11 mouse cellular contexts compared by ENCODE assay signal in genomic region chr10:87489246-87490009, GRCm38 (mm10). TPM values are rescaled to one million over a fixed set of nuclear protein-coding genes. Genes with fewer than 3 reads are reported as not detected.
A peak's percentile ranks its signal among the peaks of the same experiment; 100 is the strongest.
DNase-seq lines count a peak whose midpoint lies in the region.
"Had no signal": no experiment of that assay in that cellular context is flagged by ENCODE, and none has a peak within 500 bp of the region (broad histone marks: within the 10 kb centered on the region; RNA-seq: fewer than 3 reads in every experiment).

No protein-coding gene starts in this region.

- H3K4me1 ChIP-seq in hindbrain, embryonic 10.5 days (replicated peaks), result peaks cover 93% of the 10 kb centered on the region
- H3K4me1 ChIP-seq in midbrain, embryonic 10.5 days, result peaks cover 94% of the 10 kb centered on the region

- DNase-seq in layer of hippocampus, adult 11-12 months (ENCODE audit: low spot score), result peak; percentile 59
- no peak for DNase-seq in layer of hippocampus, adult 9-10 months (ENCODE audit: low spot score)
- DNase-seq in hindbrain, embryonic 10.5 days (ENCODE audit: low spot score), result peak; percentile 75
- peak; percentile 78 for DNase-seq in midbrain, embryonic 10.5 days (ENCODE audit: low spot score)
- peak; percentile 82 to 87 for DNase-seq in right cerebral cortex, postnatal 10 days (ENCODE audit: low spot score in 2 of 2)
- DNase-seq in adipocyte (ENCODE audit: low spot score), result no peak
- DNase-seq in adrenal gland, postnatal 4 days (ENCODE audit: low spot score in 2 of 2), result no peak
- no peak for DNase-seq in ovary, postnatal 10 days (ENCODE audit: low spot score)

- H3K27ac ChIP-seq in hindbrain, embryonic 10.5 days, result peak overlapping the region; percentile 88
- H3K27ac ChIP-seq in midbrain, embryonic 10.5 days (replicated peaks), result peak overlapping the region; percentile 89
- H3K27ac ChIP-seq: kidney, embryonic 15.5 days had no signal

- peaks cover 96% of the 10 kb centered on the region for H3K27me3 ChIP-seq in hindbrain, embryonic 10.5 days (ENCODE audit: insufficient read depth, poor library complexity, severe bottlenecking)
- peaks cover 96% of the 10 kb centered on the region for H3K27me3 ChIP-seq in midbrain, embryonic 10.5 days (ENCODE audit: low read depth, poor library complexity, severe bottlenecking)

- H3K9me3 ChIP-seq in hindbrain, embryonic 10.5 days, result no peaks in the 10 kb centered on the region
- no peaks in the 10 kb centered on the region for H3K9me3 ChIP-seq in midbrain, embryonic 10.5 days (replicated peaks)
- H3K9me3 ChIP-seq: kidney, embryonic 15.5 days had no signal

- 2% methylated on average over 18 of the region's 18 CpGs for WGBS in hindbrain, embryonic 10.5 days
- under 1% methylated on average over 18 of the region's 18 CpGs for WGBS in midbrain, embryonic 10.5 days

- peak overlapping the region; percentile 43 for H3K4me3 ChIP-seq in hindbrain, embryonic 10.5 days
- peak overlapping the region; percentile 48 for H3K4me3 ChIP-seq in midbrain, embryonic 10.5 days

- no peaks in the 10 kb centered on the region for H3K36me3 ChIP-seq in hindbrain, embryonic 10.5 days
- H3K36me3 ChIP-seq in midbrain, embryonic 10.5 days, result peaks cover 5% of the 10 kb centered on the region; the same call in 1 of the 2 replicates
- H3K36me3 ChIP-seq: kidney, embryonic 15.5 days had no signal

RNA-seq across cellular contexts. Expression of gene Ascl1, which starts 4.0 kb away (rescaled TPM):
- polyA plus RNA-seq in hindbrain, embryonic 10.5 days (2016; fragmentation: Nextera tagmentation; extraction: Ambion mirVana), result 15.7 and 41.5 TPM in 2 replicates
- polyA plus RNA-seq in midbrain, embryonic 10.5 days (2016; fragmentation: Nextera tagmentation; extraction: Ambion mirVana), result 29.4 and 48.2 TPM in 2 replicates
- 1 to 10 TPM; 4.2 to 4.4 TPM for total RNA-seq in adrenal gland, postnatal 4 days (2021)
- polyA plus RNA-seq: C2C12; liver, embryonic 16.5 days had no signal

RNA-seq across cellular contexts. Expression of gene Pah, which starts 32.2 kb away (rescaled TPM):
- polyA plus RNA-seq in hindbrain, embryonic 10.5 days (2016; fragmentation: Nextera tagmentation; extraction: Ambion mirVana), result not detected in 2 replicates
- 0.23 and 0.27 TPM in 2 replicates for polyA plus RNA-seq in midbrain, embryonic 10.5 days (2016; fragmentation: Nextera tagmentation; extraction: Ambion mirVana)
- total RNA-seq in adrenal gland, postnatal 4 days (2021), result 10 to 100 TPM; 16.3 to 20.3 TPM
- polyA plus RNA-seq: C2C12 had no signal

Comparison
In these comparisons a context has a peak if more than half of its experiments do, and no peak if none do; other contexts are left out.
1. DNase-seq: peak in layer of hippocampus, adult 11-12 months (single experiment), hindbrain, embryonic 10.5 days (single experiment), midbrain, embryonic 10.5 days (single experiment) and right cerebral cortex, postnatal 10 days (2 of 2); none in layer of hippocampus, adult 9-10 months (single experiment), adipocyte (single experiment), adrenal gland, postnatal 4 days (0 of 2) and ovary, postnatal 10 days (single experiment).